Mouse (Mus musculus) left cerebral cortex, postnatal 14 days (tissue): Measurements from ENCODE around the gene Sec13. TPM values are rescaled to one million over a fixed set of nuclear protein-coding genes. Genes with fewer than 3 reads are reported as not detected.

Source experiments
- DNase-seq, 2 experiments: peaks; one replicate each; pipeline ENCODE4 v3.0.0; 2021 to 2022; ENCODE audit warnings: low spot score in 2 of 2, mixed read lengths in 1 of 2
- intact Hi-C: fragments of 180-260 bp; cut with DNase I; formaldehyde crosslinking; loops from one replicate; pipeline ENCODE4 v1.15.1; 2025
- microRNA-seq, 2 experiments: library from miRNA; unstranded; fragments of <30 nt; microRNA quantifications; one replicate each; pipeline ENCODE4 v1.2.0; 2022
- total RNA-seq, 2 experiments: library from RNA; stranded (reverse); gene quantifications; 2 replicates each; pipeline ENCODE4 v1.2.3; 2021

Sec13 gene
- total RNA-seq, 2 experiments from 2014 or later, result 75.4 to 78.0 TPM

DNA sequence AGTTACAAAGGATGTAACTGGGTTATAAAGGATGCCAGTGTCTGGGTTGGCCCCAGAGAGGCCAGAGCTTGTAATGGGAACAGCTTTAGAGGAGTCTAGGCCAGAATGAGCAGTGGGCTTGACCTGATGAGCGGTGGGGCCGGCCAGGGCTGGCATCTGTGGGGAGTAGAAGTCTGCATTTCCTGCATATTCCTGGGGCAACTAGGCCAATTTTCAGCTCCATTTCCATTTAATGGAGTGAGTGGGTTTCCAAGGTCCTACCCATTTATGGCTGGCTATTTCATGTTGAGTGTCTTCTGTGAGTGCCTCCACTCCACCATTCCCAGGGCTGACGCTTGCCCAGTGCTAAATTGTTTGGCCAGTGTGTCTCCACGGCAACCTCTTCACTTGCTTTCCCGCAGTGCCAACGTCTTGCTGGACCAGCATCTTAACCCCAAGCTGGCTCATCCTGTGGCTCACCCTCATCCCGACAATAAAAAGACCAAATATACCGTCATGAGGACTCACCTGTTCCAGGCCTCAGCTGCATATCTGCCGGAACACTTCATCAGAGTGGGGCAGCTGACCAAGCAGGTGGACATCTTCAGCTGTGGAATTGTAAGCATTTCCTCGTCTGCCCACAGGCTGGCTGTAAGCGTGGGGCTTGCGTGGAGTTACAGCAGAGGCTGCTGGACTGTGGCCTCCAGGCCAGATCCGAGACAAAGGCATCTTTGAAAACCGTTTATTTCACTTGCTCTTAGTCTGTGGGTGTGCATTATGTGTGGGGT is 62.1 kb downstream of the Sec13 start:
- intact Hi-C loops, result no loop called here
- no peak for DNase-seq

Small RNA genes within 50 kb of the gene (microRNA-seq; reads per million reads assigned to microRNA genes)
- 2.1 to 2.7 reads per million in 2 experiments for gene Mir7042

Other genes starting within 250 kb of the Sec13 start
- gene Prrt3, start 238.8 kb downstream of the Sec13 start, total RNA-seq, result 10 to 100 TPM; 48.0 to 48.6 TPM
- gene Emc3, start 209.1 kb downstream of the Sec13 start, total RNA-seq, result 10 to 100 TPM; 85.3 to 86.4 TPM
- 1 to 10 TPM; 2.2 to 3.2 TPM for gene Fancd2, start 209.1 kb downstream of the Sec13 start, total RNA-seq
- under 1 TPM in 1 of 2 experiments, not detected in 1; 0.42 TPM for gene Fancd2os, start 140.0 kb downstream of the Sec13 start, total RNA-seq
- 100 to 1,000 TPM; 236 to 243 TPM for gene Brk1, start 136.0 kb downstream of the Sec13 start, total RNA-seq
- gene Vhl, start 116.8 kb downstream of the Sec13 start, total RNA-seq, result 10 to 100 TPM; 48.4 to 51.9 TPM
- gene Irak2, start 102.3 kb downstream of the Sec13 start, total RNA-seq, result 10 to 100 TPM; 19.5 to 23.5 TPM
- 10 to 100 TPM; 70.4 to 71.4 TPM for gene Tatdn2, start 43.7 kb downstream of the Sec13 start, total RNA-seq
- not detected for gene Ghrl, start 20.9 kb downstream of the Sec13 start, total RNA-seq